Mouse (Mus musculus): ENCODE measurements around the gene Kmt2e. TPM values are rescaled to one million over a fixed set of nuclear protein-coding genes. Genes with fewer than 3 reads are reported as not detected.

The Kmt2e gene
- polyA plus RNA-seq, 1 experiment = 12.2 TPM

GRCm38 (mm10) chr5:23431948-23432707 is 2.1 kb upstream of the Kmt2e start:
- Histone ChIP-seq H3K27me3 (ENCODE audit: control insufficient read depth, insufficient read depth, low read length) (no peaks in the 10 kb centered on the region), H3K36me3 (ENCODE audit: control insufficient read depth, insufficient read depth, low read length) (peaks cover 4% of the 10 kb centered on the region), H3K27ac (ENCODE audit: insufficient read depth, low read depth, low read length) (peak overlapping the region; percentile 99), H3K4me1 (ENCODE audit: control insufficient read depth, insufficient read depth, insufficient read length, low read length) (peaks cover 4% of the 10 kb centered on the region; the same call in 1 of the 2 replicates), H3K4me3 (ENCODE audit: low read depth, low read length) (peak overlapping the region; percentile 81)
- WGBS = under 1% methylated on average over 10 of the region's 10 CpGs
- TF ChIP-seq CTCF (IDR thresholded peaks at IDR 0.05; ENCODE audit: extremely low read depth, insufficient read length, insufficient replicate concordance, low read depth, low read length) (no peak), POLR2A (IDR thresholded peaks at IDR 0.05; ENCODE audit: low read depth, low read length) (no peak)

GRCm38 (mm10) chr5:23432708-23433645 is 1.3 kb upstream of the Kmt2e start:
- under 1% methylated on average over 61 of the region's 61 CpGs for WGBS

GRCm38 (mm10) chr5:23434598-23435481 is 599 bp downstream of the Kmt2e start:
- TF ChIP-seq POLR2A (IDR thresholded peaks at IDR 0.05; ENCODE audit: low read depth, low read length) (peak; percentile 41; the same call in 1 of the 2 replicates), CTCF (IDR thresholded peaks at IDR 0.05; ENCODE audit: extremely low read depth, insufficient read length, insufficient replicate concordance, low read depth, low read length) (no peak)
- Histone ChIP-seq H3K27ac (ENCODE audit: insufficient read depth, low read depth, low read length) (peak overlapping the region; percentile 94), H3K4me3 (ENCODE audit: low read depth, low read length) (peak overlapping the region; percentile 81), H3K36me3 (ENCODE audit: control insufficient read depth, insufficient read depth, low read length) (0 out of 2 replicates have a peak, but pooled peaks cover 1% of the 10 kb centered on the region), H3K4me1 (ENCODE audit: control insufficient read depth, insufficient read depth, insufficient read length, low read length) (0 out of 2 replicates have a peak, but pooled peaks cover 1% of the 10 kb centered on the region), H3K27me3 (ENCODE audit: control insufficient read depth, insufficient read depth, low read length) (no peaks in the 10 kb centered on the region)
- WGBS = under 1% methylated on average over 46 of the region's 46 CpGs

More at GRCm38 (mm10) chr5:23432708-23433645, 1.3 kb upstream of the Kmt2e start:
- Histone ChIP-seq H3K4me3 (ENCODE audit: low read depth, low read length) (peak overlapping the region; percentile 81), H3K36me3 (ENCODE audit: control insufficient read depth, insufficient read depth, low read length) (peaks cover 1% of the 10 kb centered on the region; the same call in 1 of the 2 replicates), H3K27me3 (ENCODE audit: control insufficient read depth, insufficient read depth, low read length) (no peaks in the 10 kb centered on the region), H3K27ac (ENCODE audit: insufficient read depth, low read depth, low read length) (peak overlapping the region; percentile 99), H3K4me1 (ENCODE audit: control insufficient read depth, insufficient read depth, insufficient read length, low read length) (no peaks in the 10 kb centered on the region)
- TF ChIP-seq POLR2A (IDR thresholded peaks at IDR 0.05; ENCODE audit: low read depth, low read length) (peak; percentile 91), CTCF (IDR thresholded peaks at IDR 0.05; ENCODE audit: extremely low read depth, insufficient read length, insufficient replicate concordance, low read depth, low read length) (no peak)

- TF ChIP-seq CTCF (IDR thresholded peaks at IDR 0.05; ENCODE audit: extremely low read depth, insufficient read length, insufficient replicate concordance, low read depth, low read length) (no peak), POLR2A (IDR thresholded peaks at IDR 0.05; ENCODE audit: low read depth, low read length) (no peak)
- H3K27ac ChIP-seq (ENCODE audit: insufficient read depth, low read depth, low read length) = peak overlapping the region; percentile 94
- under 1% methylated on average over 13 of the region's 13 CpGs for WGBS
- H3K4me3 ChIP-seq (ENCODE audit: low read depth, low read length) = peak overlapping the region; percentile 81
- 0 out of 2 replicates have a peak, but pooled peaks cover 1% of the 10 kb centered on the region for H3K36me3 ChIP-seq (ENCODE audit: control insufficient read depth, insufficient read depth, low read length)
- no peaks in the 10 kb centered on the region for H3K27me3 ChIP-seq (ENCODE audit: control insufficient read depth, insufficient read depth, low read length)
- 0 out of 2 replicates have a peak, but pooled peaks cover 1% of the 10 kb centered on the region for H3K4me1 ChIP-seq (ENCODE audit: control insufficient read depth, insufficient read depth, insufficient read length, low read length)
These were observed 1.4 kb downstream of the Kmt2e start for GRCm38 (mm10) chr5:23435482-23436125.

- H3K27ac ChIP-seq (ENCODE audit: insufficient read depth, low read depth, low read length) = no peak overlapping the region
- TF ChIP-seq POLR2A (IDR thresholded peaks at IDR 0.05; ENCODE audit: low read depth, low read length) (no peak), CTCF (IDR thresholded peaks at IDR 0.05; ENCODE audit: extremely low read depth, insufficient read length, insufficient replicate concordance, low read depth, low read length) (no peak)
- no peak overlapping the region for H3K4me3 ChIP-seq (ENCODE audit: low read depth, low read length)
- no peaks in the 10 kb centered on the region for H3K27me3 ChIP-seq (ENCODE audit: control insufficient read depth, insufficient read depth, low read length)
- 0 out of 2 replicates have a peak, but pooled peaks cover 1% of the 10 kb centered on the region for H3K4me1 ChIP-seq (ENCODE audit: control insufficient read depth, insufficient read depth, insufficient read length, low read length)
- 2% methylated on average over 2 of the region's 2 CpGs for WGBS
- peaks cover 1% of the 10 kb centered on the region; the same call in 1 of the 2 replicates for H3K36me3 ChIP-seq (ENCODE audit: control insufficient read depth, insufficient read depth, low read length)
These were observed 2.5 kb downstream of the Kmt2e start for GRCm38 (mm10) chr5:23436735-23437134.

- peaks cover 3% of the 10 kb centered on the region; the same call in 1 of the 2 replicates for H3K4me1 ChIP-seq (ENCODE audit: control insufficient read depth, insufficient read depth, insufficient read length, low read length)
- TF ChIP-seq CTCF (IDR thresholded peaks at IDR 0.05; ENCODE audit: extremely low read depth, insufficient read length, insufficient replicate concordance, low read depth, low read length) = no peak
- TF ChIP-seq POLR2A (IDR thresholded peaks at IDR 0.05; ENCODE audit: low read depth, low read length) = no peak
- no peak overlapping the region for H3K27ac ChIP-seq (ENCODE audit: insufficient read depth, low read depth, low read length)
- H3K27me3 ChIP-seq (ENCODE audit: control insufficient read depth, insufficient read depth, low read length) = no peaks in the 10 kb centered on the region
- no peak overlapping the region for H3K4me3 ChIP-seq (ENCODE audit: low read depth, low read length)
- WGBS = 64% methylated on average over 3 of the region's 3 CpGs
- peaks cover 1% of the 10 kb centered on the region; the same call in 1 of the 2 replicates for H3K36me3 ChIP-seq (ENCODE audit: control insufficient read depth, insufficient read depth, low read length)
These were observed 5.6 kb downstream of the Kmt2e start for GRCm38 (mm10) chr5:23439857-23440256.
